Mouse (Mus musculus): ENCODE measurements around the gene Dapk1. TPM values are rescaled to one million over a fixed set of nuclear protein-coding genes. Genes with fewer than 3 reads are reported as not detected.

Gene Dapk1
- polyA plus RNA-seq, 1 experiment from 2014 or later = 34.5 TPM

- ATAC-seq (ENCODE audit: low read depth) = no peak
- Histone ChIP-seq H3K27me3 (ENCODE audit: control insufficient read depth, insufficient read depth, low read length) (no peaks in the 10 kb centered on the region), H3K36me3 (ENCODE audit: control insufficient read depth, insufficient read depth, low read length) (no peaks in the 10 kb centered on the region), H3K27ac (ENCODE audit: low read depth, low read length) (no peak overlapping the region), H3K4me3 (ENCODE audit: low read depth, low read length) (no peak overlapping the region), H3K4me1 (ENCODE audit: control insufficient read depth, insufficient read depth, low read length) (no peaks in the 10 kb centered on the region), H3K9ac (replicated peaks; ENCODE audit: low read depth, low read length) (no peak overlapping the region), H3K4me2 (ENCODE audit: low read depth, low read length) (no peak overlapping the region), H3K9me3 (ENCODE audit: control insufficient read depth, low read length) (no peaks in the 10 kb centered on the region)
- WGBS = 83% methylated on average over 10 of the region's 10 CpGs
Measured at GRCm38 (mm10) chr13:60664816-60665215, 63.1 kb downstream of the Dapk1 start.

GRCm38 (mm10) chr13:60665402-60665801 is 63.7 kb downstream of the Dapk1 start:
- no peak overlapping the region for H3K4me2 ChIP-seq (ENCODE audit: low read depth, low read length)
- no peaks in the 10 kb centered on the region for H3K9me3 ChIP-seq (ENCODE audit: control insufficient read depth, low read length)
- no peak overlapping the region for H3K4me3 ChIP-seq (ENCODE audit: low read depth, low read length)
- no peak overlapping the region for H3K27ac ChIP-seq (ENCODE audit: low read depth, low read length)
- H3K4me1 ChIP-seq (ENCODE audit: control insufficient read depth, insufficient read depth, low read length) = no peaks in the 10 kb centered on the region
- WGBS = 89% methylated on average over 4 of the region's 4 CpGs
- no peaks in the 10 kb centered on the region for H3K27me3 ChIP-seq (ENCODE audit: control insufficient read depth, insufficient read depth, low read length)
- no peaks in the 10 kb centered on the region for H3K36me3 ChIP-seq (ENCODE audit: control insufficient read depth, insufficient read depth, low read length)
- no peak for ATAC-seq (ENCODE audit: low read depth)
- no peak overlapping the region for H3K9ac ChIP-seq (replicated peaks; ENCODE audit: low read depth, low read length)

- Histone ChIP-seq H3K36me3 (ENCODE audit: control insufficient read depth, insufficient read depth, low read length) (no peaks in the 10 kb centered on the region), H3K4me3 (ENCODE audit: low read depth, low read length) (no peak overlapping the region), H3K27me3 (ENCODE audit: control insufficient read depth, insufficient read depth, low read length) (no peaks in the 10 kb centered on the region), H3K4me2 (ENCODE audit: low read depth, low read length) (no peak overlapping the region), H3K4me1 (ENCODE audit: control insufficient read depth, insufficient read depth, low read length) (no peaks in the 10 kb centered on the region), H3K27ac (ENCODE audit: low read depth, low read length) (no peak overlapping the region), H3K9ac (replicated peaks; ENCODE audit: low read depth, low read length) (no peak overlapping the region), H3K9me3 (ENCODE audit: control insufficient read depth, low read length) (no peaks in the 10 kb centered on the region)
- 86% methylated on average over 6 of the region's 6 CpGs for WGBS
- no peak for ATAC-seq (ENCODE audit: low read depth)
Measured at GRCm38 (mm10) chr13:60668036-60668435, 66.3 kb downstream of the Dapk1 start.

- no peak overlapping the region for H3K4me3 ChIP-seq (ENCODE audit: low read depth, low read length)
- 80% methylated on average over 10 of the region's 10 CpGs for WGBS
- H3K4me1 ChIP-seq (ENCODE audit: control insufficient read depth, insufficient read depth, low read length) = peaks cover 4% of the 10 kb centered on the region; the same call in 1 of the 2 replicates
- ATAC-seq (ENCODE audit: low read depth) = no peak
- no peak overlapping the region for H3K9ac ChIP-seq (replicated peaks; ENCODE audit: low read depth, low read length)
- H3K27me3 ChIP-seq (ENCODE audit: control insufficient read depth, insufficient read depth, low read length) = no peaks in the 10 kb centered on the region
- no peaks in the 10 kb centered on the region for H3K36me3 ChIP-seq (ENCODE audit: control insufficient read depth, insufficient read depth, low read length)
- H3K4me2 ChIP-seq (ENCODE audit: low read depth, low read length) = no peak overlapping the region
- no peak overlapping the region for H3K27ac ChIP-seq (ENCODE audit: low read depth, low read length)
- no peaks in the 10 kb centered on the region for H3K9me3 ChIP-seq (ENCODE audit: control insufficient read depth, low read length)
Measured at GRCm38 (mm10) chr13:60670605-60671004, 68.9 kb downstream of the Dapk1 start.

- Histone ChIP-seq H3K4me2 (ENCODE audit: low read depth, low read length) (no peak overlapping the region), H3K4me1 (ENCODE audit: control insufficient read depth, insufficient read depth, low read length) (peaks cover 4% of the 10 kb centered on the region; the same call in 1 of the 2 replicates), H3K9me3 (ENCODE audit: control insufficient read depth, low read length) (no peaks in the 10 kb centered on the region), H3K4me3 (ENCODE audit: low read depth, low read length) (no peak overlapping the region), H3K27me3 (ENCODE audit: control insufficient read depth, insufficient read depth, low read length) (no peaks in the 10 kb centered on the region), H3K36me3 (ENCODE audit: control insufficient read depth, insufficient read depth, low read length) (no peaks in the 10 kb centered on the region), H3K9ac (replicated peaks; ENCODE audit: low read depth, low read length) (no peak overlapping the region), H3K27ac (ENCODE audit: low read depth, low read length) (no peak overlapping the region)
- 73% methylated on average over 10 of the region's 10 CpGs for WGBS
- no peak for ATAC-seq (ENCODE audit: low read depth)
Measured at GRCm38 (mm10) chr13:60671235-60671634, 69.5 kb downstream of the Dapk1 start.

- 93% methylated on average over 8 of the region's 8 CpGs for WGBS
- H3K27ac ChIP-seq (ENCODE audit: low read depth, low read length) = no peak overlapping the region
Measured at GRCm38 (mm10) chr13:60672287-60672686, 70.5 kb downstream of the Dapk1 start.

GRCm38 (mm10) chr13:60672882-60673675 is 71.3 kb downstream of the Dapk1 start:
- H3K4me2 ChIP-seq (ENCODE audit: low read depth, low read length) = no peak overlapping the region
- H3K4me3 ChIP-seq (ENCODE audit: low read depth, low read length) = no peak overlapping the region
- no peak for ATAC-seq (ENCODE audit: low read depth)
- H3K9ac ChIP-seq (replicated peaks; ENCODE audit: low read depth, low read length) = no peak overlapping the region
- H3K27me3 ChIP-seq (ENCODE audit: control insufficient read depth, insufficient read depth, low read length) = no peaks in the 10 kb centered on the region
- H3K27ac ChIP-seq (ENCODE audit: low read depth, low read length) = no peak overlapping the region
- H3K36me3 ChIP-seq (ENCODE audit: control insufficient read depth, insufficient read depth, low read length) = no peaks in the 10 kb centered on the region
- 92% methylated on average over 11 of the region's 11 CpGs for WGBS
- peaks cover 4% of the 10 kb centered on the region; the same call in 1 of the 2 replicates for H3K4me1 ChIP-seq (ENCODE audit: control insufficient read depth, insufficient read depth, low read length)
- no peaks in the 10 kb centered on the region for H3K9me3 ChIP-seq (ENCODE audit: control insufficient read depth, low read length)

More at GRCm38 (mm10) chr13:60672287-60672686, 70.5 kb downstream of the Dapk1 start:
- no peak for ATAC-seq (ENCODE audit: low read depth)
- Histone ChIP-seq H3K4me1 (ENCODE audit: control insufficient read depth, insufficient read depth, low read length) (peaks cover 4% of the 10 kb centered on the region; the same call in 1 of the 2 replicates), H3K4me3 (ENCODE audit: low read depth, low read length) (no peak overlapping the region), H3K27me3 (ENCODE audit: control insufficient read depth, insufficient read depth, low read length) (no peaks in the 10 kb centered on the region), H3K36me3 (ENCODE audit: control insufficient read depth, insufficient read depth, low read length) (no peaks in the 10 kb centered on the region), H3K4me2 (ENCODE audit: low read depth, low read length) (no peak overlapping the region), H3K9ac (replicated peaks; ENCODE audit: low read depth, low read length) (no peak overlapping the region), H3K9me3 (ENCODE audit: control insufficient read depth, low read length) (no peaks in the 10 kb centered on the region)

- H3K36me3 ChIP-seq (ENCODE audit: control insufficient read depth, insufficient read depth, low read length) = no peaks in the 10 kb centered on the region
- H3K4me2 ChIP-seq (ENCODE audit: low read depth, low read length) = no peak overlapping the region
- H3K4me1 ChIP-seq (ENCODE audit: control insufficient read depth, insufficient read depth, low read length) = peaks cover 8% of the 10 kb centered on the region; the same call in 1 of the 2 replicates
- ATAC-seq (ENCODE audit: low read depth) = no peak
- H3K9me3 ChIP-seq (ENCODE audit: control insufficient read depth, low read length) = no peaks in the 10 kb centered on the region
- 48% methylated on average over 2 of the region's 2 CpGs for WGBS
- no peaks in the 10 kb centered on the region for H3K27me3 ChIP-seq (ENCODE audit: control insufficient read depth, insufficient read depth, low read length)
- H3K27ac ChIP-seq (ENCODE audit: low read depth, low read length) = no peak overlapping the region
- H3K9ac ChIP-seq (replicated peaks; ENCODE audit: low read depth, low read length) = no peak overlapping the region
- no peak overlapping the region for H3K4me3 ChIP-seq (ENCODE audit: low read depth, low read length)
Measured at GRCm38 (mm10) chr13:60674301-60674700, 72.6 kb downstream of the Dapk1 start.

- Histone ChIP-seq H3K4me2 (ENCODE audit: low read depth, low read length) (no peak overlapping the region), H3K27me3 (ENCODE audit: control insufficient read depth, insufficient read depth, low read length) (no peaks in the 10 kb centered on the region), H3K36me3 (ENCODE audit: control insufficient read depth, insufficient read depth, low read length) (no peaks in the 10 kb centered on the region), H3K27ac (ENCODE audit: low read depth, low read length) (no peak overlapping the region), H3K4me1 (ENCODE audit: control insufficient read depth, insufficient read depth, low read length) (peaks cover 8% of the 10 kb centered on the region; the same call in 1 of the 2 replicates), H3K9ac (replicated peaks; ENCODE audit: low read depth, low read length) (no peak overlapping the region), H3K9me3 (ENCODE audit: control insufficient read depth, low read length) (no peaks in the 10 kb centered on the region), H3K4me3 (ENCODE audit: low read depth, low read length) (no peak overlapping the region)
- ATAC-seq (ENCODE audit: low read depth) = no peak
- 43% methylated on average over 9 of the region's 9 CpGs for WGBS
Measured at GRCm38 (mm10) chr13:60674911-60675310, 73.2 kb downstream of the Dapk1 start.

Data from neural tube, embryonic 14.5 days (tissue).